Mouse (Mus musculus): ENCODE measurements around the gene Smu1.

DNA sequence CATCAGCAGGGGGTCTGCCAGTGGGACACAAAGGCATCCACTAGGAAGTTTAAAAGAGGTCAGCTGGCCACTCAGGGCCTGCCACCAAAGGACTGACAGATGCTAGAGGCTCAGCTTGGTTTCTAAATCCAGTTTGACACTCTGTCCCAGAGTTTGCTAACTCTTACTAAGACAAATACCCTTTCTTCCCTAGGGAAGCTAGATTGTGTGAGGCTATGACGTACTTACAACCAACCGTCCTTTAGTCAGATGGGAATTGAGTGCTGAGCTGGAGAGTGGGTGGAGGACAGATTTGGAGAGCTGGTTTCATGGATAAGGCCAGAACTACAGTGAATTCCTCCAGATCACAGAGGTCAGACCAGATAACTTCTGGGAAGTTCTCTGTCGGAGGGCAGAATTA lies 43.1 kb upstream of the Smu1 start:
- TF ChIP-seq POLR2A (IDR thresholded peaks at IDR 0.05; ENCODE audit: extremely low read depth, insufficient read depth, low read length) (no peak), CTCF (IDR thresholded peaks at IDR 0.05; ENCODE audit: extremely low read depth, insufficient read depth, low read length) (no peak)
